Mouse (Mus musculus): ENCODE measurements at regions not wholly inside any gene's neighbourhood (a gene's known extent, or its start where the extent isn't known, plus 50 kb on each side); places are given as distances from the start of the nearest gene placed in this dataset.

- 77% methylated on average over 2 of the region's 2 CpGs for WGBS
- H3K36me3 ChIP-seq (ENCODE audit: control insufficient read depth, insufficient read depth, low read length) = no peaks in the 10 kb centered on the region
- TF ChIP-seq EP300 (optimal IDR thresholded peaks at IDR 0.05) = no peak
- TF ChIP-seq CTCF (IDR thresholded peaks at IDR 0.05; ENCODE audit: low read depth) = no peak
- DNase-seq (ENCODE audit: low spot score) = no peak
- no peaks in the 10 kb centered on the region for H3K27me3 ChIP-seq (ENCODE audit: control insufficient read depth, insufficient read depth, low read length)
- no peak overlapping the region for H3K27ac ChIP-seq (replicated peaks)
- H3K9ac ChIP-seq (ENCODE audit: low read length) = no peak overlapping the region
- H3K4me3 ChIP-seq (ENCODE audit: low read depth, low read length) = no peak overlapping the region
- ATAC-seq (ENCODE audit: low FRiP score, low TSS enrichment) = no peak
- H3K9me3 ChIP-seq (ENCODE audit: control insufficient read depth, low read length) = no peaks in the 10 kb centered on the region
- no peaks in the 10 kb centered on the region for H3K4me1 ChIP-seq (replicated peaks; ENCODE audit: control insufficient read depth, insufficient read depth)
- no peak overlapping the region for H3K4me2 ChIP-seq (replicated peaks; ENCODE audit: low read depth)
Observed at GRCm38 (mm10) chr3:157471600-157471999, 62.4 kb upstream of the Zranb2 start.

GRCm38 (mm10) chr3:157472674-157473073 lies 61.3 kb upstream of the Zranb2 start:
- WGBS = 59% methylated on average over 5 of the region's 5 CpGs
- H3K4me3 ChIP-seq (ENCODE audit: low read depth, low read length) = no peak overlapping the region
- no peaks in the 10 kb centered on the region for H3K36me3 ChIP-seq (ENCODE audit: control insufficient read depth, insufficient read depth, low read length)
- DNase-seq (ENCODE audit: low spot score) = no peak
- H3K27ac ChIP-seq (replicated peaks) = no peak overlapping the region
- TF ChIP-seq CTCF (IDR thresholded peaks at IDR 0.05; ENCODE audit: low read depth) = no peak
- no peak for TF ChIP-seq EP300 (optimal IDR thresholded peaks at IDR 0.05)
- H3K4me2 ChIP-seq (replicated peaks; ENCODE audit: low read depth) = no peak overlapping the region
- H3K27me3 ChIP-seq (ENCODE audit: control insufficient read depth, insufficient read depth, low read length) = no peaks in the 10 kb centered on the region
- no peak for ATAC-seq (ENCODE audit: low FRiP score, low TSS enrichment)
- H3K9me3 ChIP-seq (ENCODE audit: control insufficient read depth, low read length) = no peaks in the 10 kb centered on the region
- H3K4me1 ChIP-seq (replicated peaks; ENCODE audit: control insufficient read depth, insufficient read depth) = no peaks in the 10 kb centered on the region
- no peak overlapping the region for H3K9ac ChIP-seq (ENCODE audit: low read length)

GRCm38 (mm10) chr3:157477731-157478130 lies 56.2 kb upstream of the Zranb2 start:
- Histone ChIP-seq H3K27me3 (ENCODE audit: control insufficient read depth, insufficient read depth, low read length) (no peaks in the 10 kb centered on the region), H3K9me3 (ENCODE audit: control insufficient read depth, low read length) (no peaks in the 10 kb centered on the region), H3K4me3 (ENCODE audit: low read depth, low read length) (no peak overlapping the region), H3K9ac (ENCODE audit: low read length) (no peak overlapping the region), H3K27ac (replicated peaks) (no peak overlapping the region), H3K4me2 (replicated peaks; ENCODE audit: low read depth) (no peak overlapping the region), H3K4me1 (replicated peaks; ENCODE audit: control insufficient read depth, insufficient read depth) (no peaks in the 10 kb centered on the region), H3K36me3 (ENCODE audit: control insufficient read depth, insufficient read depth, low read length) (no peaks in the 10 kb centered on the region)
- DNase-seq (ENCODE audit: low spot score) = no peak
- no peak for ATAC-seq (ENCODE audit: low FRiP score, low TSS enrichment)
- TF ChIP-seq EP300 (optimal IDR thresholded peaks at IDR 0.05) = no peak
- TF ChIP-seq CTCF (IDR thresholded peaks at IDR 0.05; ENCODE audit: low read depth) = no peak
- 34% methylated on average over 2 of the region's 2 CpGs for WGBS
